In genomic region chr13:102774786-102775201, GRCm38 (mm10) we compare ENCODE assay signal across 12 mouse cellular contexts.
DNase-seq lines count a peak whose midpoint lies in the region; ATAC-seq lines count a peak whose summit lies in the region.
"Had no signal": no experiment of that assay in that cellular context is flagged by ENCODE, and none has a peak within 500 bp of the region (broad histone marks: within the 10 kb centered on the region; RNA-seq: fewer than 3 reads in every experiment).

No protein-coding gene starts in this region.

- H3K9me3 ChIP-seq in kidney, embryonic 14.5 days (ENCODE audit: control insufficient read depth, low read length), result no peaks in the 10 kb centered on the region
- H3K9me3 ChIP-seq in embryonic facial prominence, embryonic 15.5 days (replicated peaks), result no peaks in the 10 kb centered on the region
- H3K9me3 ChIP-seq: G1E; limb, embryonic 15.5 days; stomach, embryonic 15.5 days had no signal

- no peaks in the 10 kb centered on the region for H3K4me1 ChIP-seq in kidney, embryonic 14.5 days (ENCODE audit: control insufficient read depth, insufficient read depth, low read length)
- H3K4me1 ChIP-seq in embryonic facial prominence, embryonic 15.5 days, result peaks cover 9% of the 10 kb centered on the region; the same call in 1 of the 2 replicates
- H3K4me1 ChIP-seq: limb, embryonic 15.5 days; stomach, embryonic 15.5 days had no signal

- peak; percentile 60; the same call in 1 of the 2 replicates for ATAC-seq in kidney, embryonic 14.5 days (ENCODE audit: low FRiP score, low TSS enrichment)
- ATAC-seq in embryonic facial prominence, embryonic 15.5 days (ENCODE audit: insufficient number of reproducible peaks, low FRiP score, low TSS enrichment, low read depth), result peak; percentile 82

- H3K27me3 ChIP-seq in kidney, embryonic 14.5 days (ENCODE audit: control insufficient read depth, insufficient read depth, low read length), result no peaks in the 10 kb centered on the region
- no peaks in the 10 kb centered on the region for H3K27me3 ChIP-seq in embryonic facial prominence, embryonic 15.5 days
- H3K27me3 ChIP-seq: limb, embryonic 15.5 days; stomach, embryonic 15.5 days had no signal

- 0 out of 2 replicates have a peak overlapping the region, but pooled peaks have one; percentile 24 for H3K27ac ChIP-seq in kidney, embryonic 14.5 days (ENCODE audit: low read depth, low read length)
- H3K27ac ChIP-seq in embryonic facial prominence, embryonic 15.5 days (replicated peaks), result peak overlapping the region; percentile 68
- H3K27ac ChIP-seq: limb, embryonic 15.5 days; stomach, embryonic 15.5 days had no signal

- no peak overlapping the region for H3K9ac ChIP-seq in kidney, embryonic 14.5 days (ENCODE audit: low read depth, low read length)
- no peak overlapping the region for H3K9ac ChIP-seq in embryonic facial prominence, embryonic 15.5 days
- H3K9ac ChIP-seq: limb, embryonic 15.5 days; stomach, embryonic 15.5 days had no signal

- peaks cover 10% of the 10 kb centered on the region for H3K36me3 ChIP-seq in kidney, embryonic 14.5 days (ENCODE audit: control insufficient read depth, insufficient read depth, low read length)
- 0 out of 2 replicates have a peak, but pooled peaks cover 8% of the 10 kb centered on the region for H3K36me3 ChIP-seq in embryonic facial prominence, embryonic 15.5 days
- H3K36me3 ChIP-seq: G1E had no signal

- DNase-seq in kidney, adult 9 months, result no peak
- DNase-seq in R1 (ENCODE audit: low read depth, low spot score), result peak; percentile 44
- DNase-seq in lung, postnatal 10 days, result peak; percentile 37
- no peak for DNase-seq in c-Kit-positive CD71-positive TER-119-positive erythroid progenitor cells, embryonic 14.5 days (ENCODE audit: low spot score)
- no peak for DNase-seq in thymus, postnatal 4 days
- DNase-seq in cerebellum, adult 9-10 months, result no peak

- H3K4me3 ChIP-seq in kidney, embryonic 14.5 days (ENCODE audit: low read length), result no peak overlapping the region
- no peak overlapping the region for H3K4me3 ChIP-seq in embryonic facial prominence, embryonic 15.5 days (replicated peaks)
- H3K4me3 ChIP-seq: limb, embryonic 15.5 days; myocyte; stomach, embryonic 15.5 days had no signal

- no peak overlapping the region for H3K4me2 ChIP-seq in kidney, embryonic 14.5 days (replicated peaks; ENCODE audit: low read depth, low read length)
- H3K4me2 ChIP-seq in embryonic facial prominence, embryonic 15.5 days (replicated peaks), result 0 out of 2 replicates have a peak overlapping the region, but pooled peaks have one; percentile 21
- H3K4me2 ChIP-seq: limb, embryonic 15.5 days; stomach, embryonic 15.5 days had no signal

- 46% methylated on average over 7 of the region's 7 CpGs for WGBS in kidney, embryonic 14.5 days
- 29% methylated on average over 7 of the region's 7 CpGs for WGBS in embryonic facial prominence, embryonic 15.5 days

Comparison
In these comparisons a context has a peak if more than half of its experiments do, and no peak if none do; other contexts are left out.
1. DNase-seq: peak in R1 (single experiment) and lung, postnatal 10 days (single experiment); none in kidney, adult 9 months (single experiment), c-Kit-positive CD71-positive TER-119-positive erythroid progenitor cells, embryonic 14.5 days (single experiment), thymus, postnatal 4 days (single experiment) and cerebellum, adult 9-10 months (single experiment).